Mouse (Mus musculus): ENCODE measurements around the gene Acod1. TPM values are rescaled to one million over a fixed set of nuclear protein-coding genes. Genes with fewer than 3 reads are reported as not detected.

The Acod1 gene
- polyA plus RNA-seq (2012; rRNA removed), result 0.04 and 0.06 TPM in 2 replicates

GRCm38 (mm10) chr14:103046677-103047076, at the start of gene Acod1:
Gene Acod1 (plus strand): TSS chr14:103046977.
- Histone ChIP-seq H3K4me1 (ENCODE audit: control insufficient read depth, insufficient read depth, low read length) (no peaks in the 10 kb centered on the region), H3K4me3 (ENCODE audit: insufficient read depth, low read length) (no peak within 1 kb of the TSS), H3K27ac (ENCODE audit: insufficient read depth, low read length) (no peak within 1 kb of the TSS)
- no peak for TF ChIP-seq CTCF (IDR thresholded peaks at IDR 0.05; ENCODE audit: extremely low read depth, insufficient read depth, low read length)
- no peak for TF ChIP-seq POLR2A (IDR thresholded peaks at IDR 0.05; ENCODE audit: extremely low read depth, insufficient read depth, low read length)

DNA sequence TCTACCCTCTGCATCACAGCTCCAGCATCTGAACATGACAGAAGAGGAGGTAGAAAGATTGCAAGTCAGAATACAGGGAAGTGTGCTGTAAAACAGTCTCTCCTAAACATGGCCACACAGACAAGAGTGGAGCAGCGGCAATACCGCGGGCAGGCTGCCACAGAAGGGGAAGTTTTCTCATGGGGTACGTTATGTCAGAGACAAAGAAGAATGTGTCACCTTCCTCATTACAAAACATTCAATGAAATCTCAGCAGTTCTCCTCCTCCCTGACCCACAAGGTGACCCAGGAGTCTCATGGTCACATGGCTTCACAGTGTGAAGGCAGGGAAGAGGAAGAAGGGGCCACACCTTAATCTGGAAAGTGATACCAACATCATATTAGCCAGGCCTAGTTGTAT, 39.0 kb upstream of the Acod1 start:
- no peaks in the 10 kb centered on the region for H3K4me1 ChIP-seq (ENCODE audit: control insufficient read depth, insufficient read depth, low read length)
- TF ChIP-seq CTCF (IDR thresholded peaks at IDR 0.05; ENCODE audit: extremely low read depth, insufficient read depth, low read length) (no peak), POLR2A (IDR thresholded peaks at IDR 0.05; ENCODE audit: extremely low read depth, insufficient read depth, low read length) (no peak)
- no peak overlapping the region for H3K4me3 ChIP-seq (ENCODE audit: insufficient read depth, low read length)
- no peak overlapping the region for H3K27ac ChIP-seq (ENCODE audit: insufficient read depth, low read length)

DNA sequence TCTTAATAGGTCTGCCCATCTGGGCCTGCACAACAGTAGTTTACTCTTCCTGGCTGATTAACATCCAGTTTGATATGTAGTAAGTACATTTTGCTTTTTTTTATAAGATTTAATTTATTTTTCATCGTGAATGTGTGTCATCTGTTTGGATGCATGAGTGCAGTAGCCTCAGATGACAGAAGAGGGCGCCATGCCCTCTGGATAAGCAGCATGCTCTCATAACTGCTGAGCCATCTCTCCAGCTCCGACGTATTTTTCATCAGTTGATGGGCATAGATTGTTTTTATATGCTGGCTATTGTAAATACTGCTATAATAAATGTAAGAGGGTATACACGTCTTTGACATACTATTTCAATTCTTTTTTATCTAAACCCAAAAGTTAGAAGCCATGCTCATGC, 35.0 kb upstream of the Acod1 start:
- Histone ChIP-seq H3K27ac (ENCODE audit: insufficient read depth, low read length) (no peak overlapping the region), H3K4me3 (ENCODE audit: insufficient read depth, low read length) (no peak overlapping the region), H3K4me1 (ENCODE audit: control insufficient read depth, insufficient read depth, low read length) (no peaks in the 10 kb centered on the region)
- TF ChIP-seq POLR2A (IDR thresholded peaks at IDR 0.05; ENCODE audit: extremely low read depth, insufficient read depth, low read length), result no peak
- TF ChIP-seq CTCF (IDR thresholded peaks at IDR 0.05; ENCODE audit: extremely low read depth, insufficient read depth, low read length), result peak; percentile 76

DNA sequence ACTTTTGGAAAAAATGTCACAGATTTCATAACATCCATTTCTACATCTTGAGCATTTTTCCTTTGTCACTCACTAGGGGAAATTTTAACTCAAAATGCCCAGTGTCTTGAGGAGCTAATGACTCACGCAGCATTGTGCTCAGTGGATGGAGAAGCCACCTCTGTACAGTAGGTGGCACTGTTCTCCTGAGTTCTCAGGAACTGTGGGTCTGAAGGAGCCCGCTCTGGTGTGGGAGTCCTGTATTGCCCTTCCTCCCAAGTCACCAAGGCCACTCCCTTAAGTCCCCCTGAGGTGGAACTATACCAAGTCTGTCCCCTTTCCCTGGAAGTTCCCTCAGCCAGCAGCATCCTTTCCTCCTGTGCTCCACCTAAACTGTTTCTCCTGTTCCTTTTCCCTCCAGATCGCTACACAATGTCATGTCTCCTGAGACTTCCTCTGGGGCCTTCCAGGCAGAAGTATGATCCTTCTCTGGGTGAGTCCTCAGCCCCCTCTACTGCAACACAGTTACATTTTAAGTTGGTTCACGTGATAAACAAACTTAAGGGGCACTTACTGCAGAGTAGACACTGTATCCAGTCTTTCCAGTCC, 34.1 kb upstream of the Acod1 start:
- no peak overlapping the region for H3K27ac ChIP-seq (ENCODE audit: insufficient read depth, low read length)
- TF ChIP-seq POLR2A (IDR thresholded peaks at IDR 0.05; ENCODE audit: extremely low read depth, insufficient read depth, low read length) (no peak), CTCF (IDR thresholded peaks at IDR 0.05; ENCODE audit: extremely low read depth, insufficient read depth, low read length) (peak; percentile 93)
- no peaks in the 10 kb centered on the region for H3K4me1 ChIP-seq (ENCODE audit: control insufficient read depth, insufficient read depth, low read length)
- no peak overlapping the region for H3K4me3 ChIP-seq (ENCODE audit: insufficient read depth, low read length)

- Histone ChIP-seq H3K27ac (ENCODE audit: insufficient read depth, low read length) (no peak overlapping the region), H3K4me1 (ENCODE audit: control insufficient read depth, insufficient read depth, low read length) (no peaks in the 10 kb centered on the region), H3K4me3 (ENCODE audit: insufficient read depth, low read length) (no peak overlapping the region)
- TF ChIP-seq CTCF (IDR thresholded peaks at IDR 0.05; ENCODE audit: extremely low read depth, insufficient read depth, low read length) (no peak), POLR2A (IDR thresholded peaks at IDR 0.05; ENCODE audit: extremely low read depth, insufficient read depth, low read length) (no peak)
These were observed 29.8 kb upstream of the Acod1 start for GRCm38 (mm10) chr14:103017009-103017408.

DNA sequence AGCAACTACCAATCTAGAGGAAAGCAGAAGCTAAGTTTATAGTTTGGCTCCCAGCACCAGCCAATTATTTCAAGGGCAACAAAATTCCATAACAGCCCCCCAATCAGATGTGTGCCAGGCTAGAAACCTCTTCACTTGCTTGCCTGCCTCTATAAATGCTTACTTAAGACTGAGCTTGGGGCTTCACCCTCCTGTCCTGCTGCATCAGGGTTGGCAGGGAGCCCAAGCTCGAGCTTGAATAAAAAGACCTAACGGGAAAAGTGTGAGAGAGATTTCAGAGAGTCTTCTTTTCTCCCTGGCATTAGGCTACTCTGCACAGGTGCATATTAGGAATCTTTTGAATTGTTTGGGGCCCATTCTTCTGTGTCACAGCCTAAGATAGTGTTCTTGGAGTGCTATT, 26.7 kb upstream of the Acod1 start:
- TF ChIP-seq CTCF (IDR thresholded peaks at IDR 0.05; ENCODE audit: extremely low read depth, insufficient read depth, low read length), result no peak
- no peak for TF ChIP-seq POLR2A (IDR thresholded peaks at IDR 0.05; ENCODE audit: extremely low read depth, insufficient read depth, low read length)
- no peak overlapping the region for H3K4me3 ChIP-seq (ENCODE audit: insufficient read depth, low read length)
- H3K27ac ChIP-seq (ENCODE audit: insufficient read depth, low read length), result no peak overlapping the region

GRCm38 (mm10) chr14:103029203-103029602, 17.6 kb upstream of the Acod1 start:
- no peak overlapping the region for H3K4me3 ChIP-seq (ENCODE audit: insufficient read depth, low read length)
- TF ChIP-seq POLR2A (IDR thresholded peaks at IDR 0.05; ENCODE audit: extremely low read depth, insufficient read depth, low read length) (no peak), CTCF (IDR thresholded peaks at IDR 0.05; ENCODE audit: extremely low read depth, insufficient read depth, low read length) (no peak)

More for the DNA sequence above, 26.7 kb upstream of the Acod1 start:
- no peaks in the 10 kb centered on the region for H3K4me1 ChIP-seq (ENCODE audit: control insufficient read depth, insufficient read depth, low read length)

DNA sequence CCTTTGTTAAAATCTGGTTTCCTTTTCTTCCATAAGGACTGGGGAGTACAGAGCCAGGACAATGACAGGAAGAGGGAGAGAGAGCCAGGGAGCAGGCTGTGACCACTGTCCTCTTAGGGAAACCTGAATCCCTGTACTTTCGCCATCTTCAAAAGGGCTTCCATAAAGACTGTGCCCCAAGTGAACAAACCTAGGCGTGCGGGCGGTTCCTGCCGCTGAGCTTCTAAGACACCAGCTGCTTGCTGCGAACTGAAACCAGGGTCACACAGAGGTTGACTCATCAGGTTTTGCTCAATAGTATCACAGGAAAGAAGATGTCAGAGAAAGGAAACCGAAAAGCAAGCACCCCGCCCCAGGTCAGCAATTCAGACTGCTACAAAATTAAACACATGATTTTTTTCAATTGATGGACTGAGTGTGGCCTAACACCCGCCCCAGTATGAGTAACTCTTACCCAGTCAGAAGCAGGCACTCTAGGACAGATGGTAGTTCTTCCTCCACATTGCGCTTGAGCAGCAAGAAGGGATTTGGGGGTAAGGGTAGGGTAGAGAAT, 13.4 kb upstream of the Acod1 start:
- H3K27ac ChIP-seq (ENCODE audit: insufficient read depth, low read length), result no peak overlapping the region
- no peaks in the 10 kb centered on the region for H3K4me1 ChIP-seq (ENCODE audit: control insufficient read depth, insufficient read depth, low read length)
- H3K4me3 ChIP-seq (ENCODE audit: insufficient read depth, low read length), result no peak overlapping the region
- TF ChIP-seq POLR2A (IDR thresholded peaks at IDR 0.05; ENCODE audit: extremely low read depth, insufficient read depth, low read length), result no peak
- TF ChIP-seq CTCF (IDR thresholded peaks at IDR 0.05; ENCODE audit: extremely low read depth, insufficient read depth, low read length), result no peak

More at GRCm38 (mm10) chr14:103029203-103029602, 17.6 kb upstream of the Acod1 start:
- H3K4me1 ChIP-seq (ENCODE audit: control insufficient read depth, insufficient read depth, low read length), result no peaks in the 10 kb centered on the region
- no peak overlapping the region for H3K27ac ChIP-seq (ENCODE audit: insufficient read depth, low read length)

DNA sequence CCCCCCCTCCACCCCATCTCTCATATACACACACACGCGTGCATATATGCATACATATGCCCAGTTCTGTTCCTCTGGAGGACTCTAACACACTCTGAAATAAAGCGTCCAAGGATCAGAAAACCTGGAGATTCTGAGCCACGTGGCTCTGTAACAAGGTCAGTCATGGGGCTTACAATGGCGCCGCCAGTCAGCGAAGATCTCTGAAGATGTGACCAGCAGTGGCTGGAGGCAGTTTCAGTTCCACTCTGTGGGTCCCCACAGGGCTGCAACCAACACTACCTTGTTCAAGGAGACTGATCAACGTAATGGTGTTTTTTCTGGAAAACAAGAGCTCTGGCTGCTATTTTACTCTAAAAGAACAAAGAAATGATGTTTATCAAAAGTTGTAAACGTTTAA, 12.7 kb upstream of the Acod1 start:
- Histone ChIP-seq H3K27ac (ENCODE audit: insufficient read depth, low read length) (no peak overlapping the region), H3K4me3 (ENCODE audit: insufficient read depth, low read length) (no peak overlapping the region), H3K4me1 (ENCODE audit: control insufficient read depth, insufficient read depth, low read length) (no peaks in the 10 kb centered on the region)
- TF ChIP-seq POLR2A (IDR thresholded peaks at IDR 0.05; ENCODE audit: extremely low read depth, insufficient read depth, low read length) (no peak), CTCF (IDR thresholded peaks at IDR 0.05; ENCODE audit: extremely low read depth, insufficient read depth, low read length) (no peak)

- Histone ChIP-seq H3K4me3 (ENCODE audit: insufficient read depth, low read length) (no peak overlapping the region), H3K4me1 (ENCODE audit: control insufficient read depth, insufficient read depth, low read length) (no peaks in the 10 kb centered on the region), H3K27ac (ENCODE audit: insufficient read depth, low read length) (no peak overlapping the region)
- TF ChIP-seq CTCF (IDR thresholded peaks at IDR 0.05; ENCODE audit: extremely low read depth, insufficient read depth, low read length) (no peak), POLR2A (IDR thresholded peaks at IDR 0.05; ENCODE audit: extremely low read depth, insufficient read depth, low read length) (no peak)
These were observed 9.8 kb upstream of the Acod1 start for GRCm38 (mm10) chr14:103037016-103037415.

Measured in cortical plate, adult 2 months (tissue).